Mouse (Mus musculus): Measurements from ENCODE around the gene Exosc10.

GRCm38 (mm10) chr4:148558297-148559000 is at the start of gene Exosc10:
- no peak for TF ChIP-seq CTCF (IDR thresholded peaks at IDR 0.05; ENCODE audit: low read depth, low read length)
- no peak for TF ChIP-seq POLR2A (IDR thresholded peaks at IDR 0.05; ENCODE audit: borderline replicate concordance, low read depth, low read length)

All from bone marrow macrophage, adult 2 months (primary cell).